Mouse (Mus musculus): ENCODE measurements at regions not wholly inside any gene's neighbourhood (a gene's known extent, or its start where the extent isn't known, plus 50 kb on each side); places are given as distances from the start of the nearest gene placed in this dataset.

DNA sequence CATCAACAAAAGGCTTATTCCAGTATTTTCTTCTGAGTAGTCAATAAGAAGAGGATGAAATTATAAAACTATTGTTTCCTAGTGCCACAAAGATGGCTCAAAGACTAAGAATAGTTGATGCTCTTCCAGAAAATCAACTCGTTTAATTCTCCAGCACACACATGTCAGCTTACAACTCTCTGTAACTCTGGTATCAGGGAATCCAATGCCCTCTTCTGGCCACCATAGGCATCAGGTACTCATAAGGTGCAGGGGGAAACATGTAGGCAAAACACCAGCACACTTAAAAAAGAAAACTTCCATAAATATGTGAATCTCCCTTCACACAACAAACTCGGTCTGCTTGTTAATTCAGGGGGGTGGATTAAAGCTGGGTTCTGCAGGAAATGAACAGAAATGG is 734.6 kb upstream of the Pou3f3 start:
- TF ChIP-seq EP300 (IDR thresholded peaks at IDR 0.05; ENCODE audit: low read depth) (no peak), CTCF (IDR thresholded peaks at IDR 0.05; ENCODE audit: low read depth) (no peak)

All from liver, postnatal 0 days (tissue).